Mouse (Mus musculus) hindbrain, embryonic 14.5 days (tissue): Measurements from ENCODE around the gene Hfe2. TPM values are rescaled to one million over a fixed set of nuclear protein-coding genes. Genes with fewer than 3 reads are reported as not detected.
"Not testable (repeated sequence)": the region's sequence is repeated elsewhere in the genome, so short reads cannot be mapped to it uniquely, and the experiment has no call there.

Source experiments
- ATAC-seq: fragments of 200-750 bp; cut with Nextera tagmentation; 2 replicates; pipeline ENCODE4 v1.8.0; 2017; ENCODE audit warnings: moderate number of reproducible peaks, mild to moderate bottlenecking, moderate TSS enrichment, moderate library complexity; ENCODE audit not compliant: low FRiP score
- DNase-seq: peaks from one replicate; pipeline ENCODE4 v3.0.0-alpha.2; 2015; ENCODE audit warnings: low spot score
- H3K27ac ChIP-seq: fragments of 300-500 bp; sonication (generic); 2 replicates; pipeline ENCODE4 v1.5.1; 2014; ENCODE audit warnings: mild to moderate bottlenecking, moderate library complexity
- H3K27me3 ChIP-seq: fragments of 300-500 bp; sonication (generic); 2 replicates; pipeline ENCODE4 v1.6.1; 2014; ENCODE audit warnings: mild to moderate bottlenecking, low read length, mixed read lengths; ENCODE audit not compliant: control insufficient read depth, insufficient read depth
- H3K36me3 ChIP-seq: fragments of 300-500 bp; sonication (generic); replicated peaks from 2 replicates; pipeline ENCODE4 v1.6.1; 2014; ENCODE audit not compliant: control insufficient read depth, insufficient read depth
- H3K4me1 ChIP-seq: fragments of 300-500 bp; sonication (generic); replicated peaks from 2 replicates; pipeline ENCODE4 v1.6.1; 2014; ENCODE audit warnings: antibody characterized with exemption, low read length, mixed read lengths; ENCODE audit not compliant: control insufficient read depth, insufficient read depth
- H3K4me2 ChIP-seq: fragments of 300-500 bp; sonication (generic); replicated peaks from 2 replicates; pipeline ENCODE4 v1.6.1; 2014; ENCODE audit warnings: mild to moderate bottlenecking, moderate library complexity
- H3K4me3 ChIP-seq: fragments of 300-500 bp; sonication (generic); replicated peaks from 2 replicates; pipeline ENCODE4 v1.5.1; 2014; ENCODE audit warnings: mild to moderate bottlenecking, low read length
- H3K9ac ChIP-seq: fragments of 300-500 bp; sonication (generic); 2 replicates; pipeline ENCODE4 v1.6.1; 2014
- H3K9me3 ChIP-seq: fragments of 300-500 bp; sonication (generic); 2 replicates; pipeline ENCODE4 v1.6.1; 2016; ENCODE audit warnings: low read length; ENCODE audit not compliant: control insufficient read depth
- WGBS: fragments of 180-500 bp; shearing (Covaris S2); extraction: QIAGEN DNeasy Blood & Tissue Kit; methylation state at CpG from one replicate; pipeline ENCODE4 v1.1.7; 2014; 5-methylcytosine and 5-hydroxymethylcytosine counted together
- polyA plus RNA-seq: library from polyadenylated mRNA; unstranded; fragments of >200 nt; fragmentation: Nextera tagmentation; extraction: Ambion mirVana; gene quantifications from 2 replicates; pipeline ENCODE4 v1.2.1, GENCODE M21; 2014

The Hfe2 gene
- polyA plus RNA-seq = 1.9 and 2.1 TPM in 2 replicates

DNA sequence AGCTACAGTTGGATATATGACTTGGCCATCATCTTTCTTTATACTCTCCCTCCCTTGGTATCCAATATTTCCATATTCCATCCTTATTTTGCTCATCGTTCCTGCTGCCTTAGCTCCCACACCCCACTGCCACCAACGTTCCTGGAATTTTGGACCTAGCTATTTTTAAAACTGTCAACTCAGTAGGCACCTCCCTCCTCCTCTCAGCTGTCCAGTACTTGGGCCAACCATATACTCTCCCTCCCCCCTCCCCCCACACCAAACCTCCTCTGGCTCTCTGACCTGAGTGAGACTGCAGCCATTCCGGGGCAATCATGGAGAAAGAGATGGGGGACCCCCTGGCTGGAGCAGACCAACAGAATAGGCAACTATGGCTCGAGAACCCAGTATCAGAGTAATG is at the start of gene Hfe2:
Hfe2 (plus strand) TSS at position 259 of the 400 bp plus-strand sequence.
- H3K4me2 ChIP-seq = no peak within 1 kb of the TSS
- peaks cover 39% of the 10 kb centered on the region for H3K27me3 ChIP-seq
- no peaks in the 10 kb centered on the region for H3K36me3 ChIP-seq
- 77% methylated on average over 4 of the region's 4 CpGs for WGBS
- no peak for ATAC-seq
- no peak within 1 kb of the TSS for H3K4me3 ChIP-seq
- peaks cover 8% of the 10 kb centered on the region for H3K4me1 ChIP-seq
- DNase-seq = no peak
- H3K27ac ChIP-seq = no peak within 1 kb of the TSS
- no peak within 1 kb of the TSS for H3K9ac ChIP-seq
- no peaks in the 10 kb centered on the region for H3K9me3 ChIP-seq

DNA sequence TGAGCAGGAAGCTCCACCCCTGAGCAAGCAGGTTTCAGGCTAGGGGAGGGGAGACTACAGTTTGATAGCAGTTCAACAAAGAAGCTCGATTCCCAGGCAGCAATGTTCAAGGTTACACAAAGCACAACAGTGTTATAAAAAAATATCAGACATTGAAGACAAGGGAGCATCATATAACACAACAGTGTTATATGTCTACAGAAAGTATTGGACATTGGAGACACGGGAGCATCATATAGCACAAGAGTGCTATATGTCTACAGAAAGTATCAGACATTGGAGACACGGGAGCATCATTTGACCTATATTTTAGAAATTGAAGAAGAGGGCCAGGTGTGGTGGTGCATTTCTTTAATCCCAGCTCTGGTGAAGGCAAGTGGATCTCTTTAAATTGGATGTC is 47.9 kb upstream of the Hfe2 start:
- H3K27me3 ChIP-seq = peaks cover 73% of the 10 kb centered on the region
- no peak overlapping the region for H3K4me2 ChIP-seq
- H3K27ac ChIP-seq = no peak overlapping the region
- 53% methylated on average over 3 of the region's 3 CpGs for WGBS
- DNase-seq (no peak), ATAC-seq (no peak)
- no peak overlapping the region for H3K9ac ChIP-seq
- no peak overlapping the region for H3K4me3 ChIP-seq
- peaks cover 6% of the 10 kb centered on the region; the same call in 1 of the 2 replicates for H3K4me1 ChIP-seq
- no peaks in the 10 kb centered on the region for H3K9me3 ChIP-seq
- H3K36me3 ChIP-seq = no peaks in the 10 kb centered on the region

DNA sequence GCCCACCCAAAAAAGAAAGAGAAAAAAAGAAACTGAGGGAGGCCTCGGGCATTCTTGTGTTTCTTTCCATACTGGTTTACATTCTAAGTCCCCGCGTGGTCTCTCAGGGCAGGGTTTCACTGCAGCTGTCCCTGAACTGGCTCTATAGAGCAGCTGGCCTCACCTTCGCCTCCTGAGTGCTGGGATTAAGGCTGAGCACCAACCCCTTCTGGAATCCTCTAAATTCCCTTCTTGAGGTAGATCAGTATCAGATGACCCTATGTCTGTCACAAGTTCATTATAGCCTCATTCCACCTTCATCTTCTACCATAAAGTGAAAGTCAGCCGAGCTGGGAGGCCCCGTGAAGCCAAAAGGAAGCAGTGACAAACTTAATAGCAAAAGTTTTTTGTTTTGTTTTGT is 47.4 kb upstream of the Hfe2 start:
- DNase-seq (no peak), ATAC-seq (no peak)
- Histone ChIP-seq H3K4me2 (no peak overlapping the region), H3K36me3 (no peaks in the 10 kb centered on the region), H3K4me1 (peaks cover 6% of the 10 kb centered on the region; the same call in 1 of the 2 replicates), H3K9ac (no peak overlapping the region), H3K27ac (no peak overlapping the region), H3K9me3 (no peaks in the 10 kb centered on the region), H3K4me3 (no peak overlapping the region), H3K27me3 (peaks cover 68% of the 10 kb centered on the region)
- 74% methylated on average over 6 of the region's 6 CpGs for WGBS

DNA sequence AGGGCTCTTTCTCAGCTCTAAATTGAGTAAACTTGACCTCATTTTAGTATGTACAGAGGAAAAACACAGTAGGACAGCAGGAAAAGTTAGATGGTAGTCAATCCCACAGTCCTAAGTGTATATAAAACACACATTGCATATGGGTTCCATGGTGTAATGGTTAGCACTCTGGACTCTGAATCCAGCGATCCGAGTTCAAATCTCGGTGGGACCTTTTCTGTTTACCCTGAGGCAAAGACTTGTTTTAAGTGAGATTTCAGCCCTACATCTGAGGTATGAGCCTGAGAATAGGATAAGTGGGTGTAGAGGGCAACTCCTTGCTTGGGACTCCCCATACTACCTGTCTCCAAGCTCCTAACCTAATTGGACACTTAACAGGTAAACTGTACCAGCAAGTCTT is 45.7 kb upstream of the Hfe2 start:
- WGBS = 31% methylated on average over 3 of the region's 3 CpGs
- peaks cover 55% of the 10 kb centered on the region for H3K27me3 ChIP-seq

DNA sequence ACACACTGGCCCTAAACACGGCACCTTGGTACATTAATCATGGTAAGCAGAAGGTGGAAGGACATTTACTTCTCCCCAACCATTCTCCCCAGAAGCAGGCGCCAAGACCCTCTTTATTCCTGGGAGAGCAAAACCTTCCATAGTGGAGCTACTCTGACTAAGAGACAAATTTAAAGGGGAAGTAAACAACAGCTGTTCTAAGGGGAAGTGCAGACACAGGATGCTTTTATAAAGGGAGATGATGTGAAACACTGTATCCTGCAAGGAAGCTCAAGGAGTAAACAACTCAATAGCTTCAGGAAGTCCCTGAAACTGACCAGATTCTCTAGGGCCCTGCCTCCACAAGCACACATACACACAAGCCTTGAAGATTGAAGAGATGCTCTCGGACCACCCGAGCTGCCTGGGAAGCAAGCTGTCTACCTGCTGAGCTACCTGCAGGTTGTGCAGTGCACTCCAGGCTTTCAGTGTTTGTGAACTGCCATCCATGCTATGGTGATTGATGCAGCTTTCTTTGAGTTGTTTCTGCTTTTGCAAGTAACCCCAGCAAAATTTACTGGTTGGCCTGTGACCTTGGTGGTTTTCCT is 44.2 kb upstream of the Hfe2 start:
- DNase-seq = no peak
- Histone ChIP-seq H3K27me3 (peaks cover 53% of the 10 kb centered on the region), H3K4me2 (no peak overlapping the region), H3K27ac (no peak overlapping the region), H3K36me3 (no peaks in the 10 kb centered on the region), H3K9ac (no peak overlapping the region), H3K9me3 (no peaks in the 10 kb centered on the region), H3K4me1 (0 out of 2 replicates have a peak, but pooled peaks cover 3% of the 10 kb centered on the region), H3K4me3 (no peak overlapping the region)
- no peak for ATAC-seq
- WGBS = 89% methylated on average over 4 of the region's 4 CpGs

More for the DNA sequence above, 45.7 kb upstream of the Hfe2 start:
- Histone ChIP-seq H3K27ac (no peak overlapping the region), H3K4me2 (no peak overlapping the region), H3K9ac (no peak overlapping the region), H3K4me1 (peaks cover 6% of the 10 kb centered on the region; the same call in 1 of the 2 replicates), H3K9me3 (no peaks in the 10 kb centered on the region), H3K36me3 (no peaks in the 10 kb centered on the region), H3K4me3 (no peak overlapping the region)
- no peak for ATAC-seq
- no peak for DNase-seq

DNA sequence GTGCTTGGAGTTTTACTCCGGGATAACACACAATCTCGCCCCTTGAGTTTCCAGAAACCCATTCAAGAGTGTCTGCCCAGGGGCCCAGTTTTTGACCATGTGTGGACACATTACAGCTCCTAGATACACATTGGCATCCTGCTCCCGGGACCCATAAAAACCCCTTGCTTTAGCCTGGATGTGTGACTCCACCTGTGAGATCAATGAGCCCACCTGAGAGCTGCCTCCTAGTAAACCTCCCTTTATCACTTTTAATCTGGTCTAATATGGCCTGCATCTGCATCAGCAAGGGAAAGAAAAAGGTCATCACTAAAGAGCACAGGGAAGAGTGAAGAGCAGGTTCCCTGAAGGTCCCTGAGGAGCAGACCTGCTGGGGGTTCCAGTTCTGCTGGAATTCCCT is 43.1 kb upstream of the Hfe2 start:
- 0 out of 2 replicates have a peak, but pooled peaks cover 3% of the 10 kb centered on the region for H3K4me1 ChIP-seq
- no peak overlapping the region for H3K4me3 ChIP-seq
- DNase-seq = no peak
- no peak overlapping the region for H3K27ac ChIP-seq
- no peaks in the 10 kb centered on the region for H3K9me3 ChIP-seq
- WGBS = 89% methylated on average over 3 of the region's 3 CpGs
- H3K27me3 ChIP-seq = peaks cover 44% of the 10 kb centered on the region
- H3K4me2 ChIP-seq = no peak overlapping the region
- H3K9ac ChIP-seq = no peak overlapping the region
- no peak for ATAC-seq
- H3K36me3 ChIP-seq = no peaks in the 10 kb centered on the region

DNA sequence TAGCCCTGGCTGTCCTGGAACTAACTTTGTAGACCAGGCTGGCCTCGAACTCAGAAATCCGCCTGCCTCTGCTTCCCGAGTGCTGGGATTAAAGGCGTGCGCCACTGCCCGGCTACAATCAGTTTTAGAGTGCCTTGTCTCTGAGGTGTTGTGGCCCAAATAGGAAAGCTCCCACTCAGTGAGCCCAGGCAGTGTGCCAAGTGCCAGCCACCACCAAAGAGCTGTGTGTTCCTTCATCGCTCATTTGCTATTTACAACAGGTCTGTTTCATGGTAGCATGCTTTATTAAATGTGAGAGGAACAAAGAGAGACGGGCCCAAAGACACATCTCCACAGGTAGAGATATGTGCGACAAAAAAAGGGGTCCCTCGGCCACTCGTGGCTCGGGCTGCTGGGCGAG is 42.5 kb upstream of the Hfe2 start:
- DNase-seq (no peak), ATAC-seq (no peak)
- peaks cover 8% of the 10 kb centered on the region for H3K4me1 ChIP-seq
- no peak overlapping the region for H3K4me3 ChIP-seq
- no peak overlapping the region for H3K9ac ChIP-seq
- H3K27ac ChIP-seq = no peak overlapping the region
- no peaks in the 10 kb centered on the region for H3K36me3 ChIP-seq
- H3K9me3 ChIP-seq = no peaks in the 10 kb centered on the region
- H3K27me3 ChIP-seq = peaks cover 38% of the 10 kb centered on the region
- no peak overlapping the region for H3K4me2 ChIP-seq
- 91% methylated on average over 13 of the region's 13 CpGs for WGBS

DNA sequence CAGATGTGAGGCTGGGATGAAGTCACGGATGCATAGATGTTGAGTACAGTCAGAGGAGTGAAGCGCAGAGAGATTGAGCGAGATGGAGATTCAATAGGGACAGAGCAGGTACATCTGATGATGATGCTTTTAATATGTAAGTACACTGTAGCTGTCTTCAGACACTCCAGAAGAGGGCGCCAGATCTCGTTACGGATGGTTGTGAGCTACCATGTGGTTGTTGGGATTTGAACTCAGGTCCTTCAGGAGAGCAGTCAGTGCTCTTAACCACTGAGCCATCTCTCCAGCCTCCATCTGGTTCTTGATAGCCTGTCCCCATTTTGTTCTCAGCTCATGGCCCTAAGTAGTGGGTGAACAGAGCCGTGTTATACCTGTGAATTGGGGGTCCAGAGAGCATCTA is 41.9 kb upstream of the Hfe2 start:
- H3K9me3 ChIP-seq, H3K4me1 ChIP-seq, H3K4me2 ChIP-seq, H3K9ac ChIP-seq, H3K36me3 ChIP-seq, DNase-seq, H3K27ac ChIP-seq, H3K4me3 ChIP-seq, ATAC-seq: not testable (repeated sequence)
- 53% methylated on average over 7 of the region's 7 CpGs for WGBS
- H3K27me3 ChIP-seq = peaks cover 32% of the 10 kb centered on the region

DNA sequence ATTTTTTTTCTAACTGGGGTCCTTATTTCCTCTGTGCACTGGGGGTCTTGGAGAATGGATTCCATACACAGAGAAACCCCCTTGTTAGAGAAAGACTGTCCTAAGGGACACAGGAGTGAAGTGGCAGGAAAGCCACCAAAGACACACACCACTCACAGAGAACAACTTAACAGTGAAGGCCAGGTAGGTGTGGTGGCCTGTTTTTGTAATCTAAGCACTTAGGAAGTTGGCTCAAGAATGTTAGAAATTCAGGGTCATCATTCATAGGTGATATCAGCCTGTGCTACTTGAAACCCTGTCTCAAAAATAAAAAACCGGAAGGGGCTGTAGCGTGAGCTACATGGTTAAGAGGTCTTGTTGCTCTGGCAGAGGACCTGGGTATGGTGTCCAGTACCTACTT is 41.0 kb upstream of the Hfe2 start:
- H3K27me3 ChIP-seq = peaks cover 25% of the 10 kb centered on the region
- no peaks in the 10 kb centered on the region for H3K36me3 ChIP-seq
- no peak overlapping the region for H3K27ac ChIP-seq
- peaks cover 10% of the 10 kb centered on the region for H3K4me1 ChIP-seq
- no peaks in the 10 kb centered on the region for H3K9me3 ChIP-seq
- DNase-seq (no peak), ATAC-seq (no peak)
- H3K9ac ChIP-seq = no peak overlapping the region
- H3K4me3 ChIP-seq = no peak overlapping the region
- 97% methylated on average over 2 of the region's 2 CpGs for WGBS
- H3K4me2 ChIP-seq = no peak overlapping the region

DNA sequence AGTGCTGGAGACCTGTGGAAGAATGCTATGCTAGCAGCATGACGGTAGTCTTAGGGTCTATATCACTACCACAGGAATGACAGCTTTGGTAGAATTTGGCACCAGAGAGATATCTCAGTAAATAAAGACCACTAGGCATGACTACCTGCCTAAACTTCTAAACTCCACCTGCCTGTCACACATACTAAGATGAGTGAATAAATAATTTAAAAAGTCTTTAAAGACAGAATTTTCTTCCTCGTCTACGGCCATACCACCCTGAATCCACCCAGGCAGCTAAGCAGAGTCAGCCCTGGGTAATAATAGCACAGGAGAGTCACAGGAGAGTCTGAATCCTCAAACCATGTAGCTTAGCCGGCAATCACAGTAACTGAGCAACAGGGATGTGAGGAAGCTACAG is 40.1 kb upstream of the Hfe2 start:
- H3K27me3 ChIP-seq = peaks cover 24% of the 10 kb centered on the region
- H3K4me2 ChIP-seq = no peak overlapping the region
- no peak for DNase-seq
- ATAC-seq = no peak
- H3K9ac ChIP-seq = no peak overlapping the region
- no peak overlapping the region for H3K27ac ChIP-seq
- peaks cover 10% of the 10 kb centered on the region for H3K4me1 ChIP-seq
- no peak overlapping the region for H3K4me3 ChIP-seq
- H3K9me3 ChIP-seq = no peaks in the 10 kb centered on the region
- H3K36me3 ChIP-seq = no peaks in the 10 kb centered on the region
- 79% methylated on average over 4 of the region's 4 CpGs for WGBS
